Mouse (Mus musculus): ENCODE data around the gene Parn.
A peak's percentile ranks its signal among the peaks of the same experiment; 100 is the strongest.

Gene Parn

GRCm38 (mm10) chr16:13550667-13551066 lies 117.3 kb downstream of the Parn start:
- DNase-seq: no peak

GRCm38 (mm10) chr16:13549976-13550375 lies 118.0 kb downstream of the Parn start:
- no peak for DNase-seq

GRCm38 (mm10) chr16:13541816-13542215 lies 126.2 kb downstream of the Parn start:
- no peak for DNase-seq

GRCm38 (mm10) chr16:13541121-13541747 lies 126.7 kb downstream of the Parn start:
- DNase-seq: no peak

- no peak for DNase-seq
Observed at GRCm38 (mm10) chr16:13538933-13539648, 128.9 kb downstream of the Parn start.

- peak; percentile 80 to 81 for DNase-seq
Observed at GRCm38 (mm10) chr16:13538213-13538932, 129.6 kb downstream of the Parn start.

- no peak for DNase-seq
Observed at GRCm38 (mm10) chr16:13536404-13536803, 131.6 kb downstream of the Parn start.

- DNase-seq: no peak
Observed at GRCm38 (mm10) chr16:13535856-13536255, 132.1 kb downstream of the Parn start.

GRCm38 (mm10) chr16:13532840-13533239 lies 135.1 kb downstream of the Parn start:
- DNase-seq: peak; percentile 10 to 28

GRCm38 (mm10) chr16:13531279-13531678 lies 136.7 kb downstream of the Parn start:
- no peak for DNase-seq

- no peak for DNase-seq
Observed at GRCm38 (mm10) chr16:13521359-13521758, 146.6 kb downstream of the Parn start.

GRCm38 (mm10) chr16:13520301-13520700 lies 147.7 kb downstream of the Parn start:
- no peak for DNase-seq

- DNase-seq: no peak
Observed at GRCm38 (mm10) chr16:13516214-13516613, 151.8 kb downstream of the Parn start.

GRCm38 (mm10) chr16:13515524-13515923 lies 152.4 kb downstream of the Parn start:
- DNase-seq: no peak

GRCm38 (mm10) chr16:13505055-13505454 lies 162.9 kb downstream of the Parn start:
- DNase-seq: no peak

GRCm38 (mm10) chr16:13504476-13504875 lies 163.5 kb downstream of the Parn start:
- no peak for DNase-seq

- DNase-seq: no peak
Observed at GRCm38 (mm10) chr16:13498923-13499322, 169.0 kb downstream of the Parn start.

- peak; percentile 7 to 14 for DNase-seq
Observed at GRCm38 (mm10) chr16:13493981-13494380, 174.0 kb downstream of the Parn start.

GRCm38 (mm10) chr16:13492996-13493395 lies 175.0 kb downstream of the Parn start:
- no peak for DNase-seq

GRCm38 (mm10) chr16:13491776-13492175 lies 176.2 kb downstream of the Parn start:
- DNase-seq: no peak

All from kidney, adult 8-10 months (tissue).